Mouse (Mus musculus): ENCODE data around the gene Neu1.
"Not testable (repeated sequence)": the region's sequence is repeated elsewhere in the genome, so short reads cannot be mapped to it uniquely, and the experiment has no call there.

GRCm38 (mm10) chr17:34971694-34972068 is 40.6 kb downstream of the Neu1 start:
- not testable (repeated sequence) for TF ChIP-seq POLR2A (IDR thresholded peaks at IDR 0.05; ENCODE audit: insufficient read depth, low read depth, low read length); CTCF (IDR thresholded peaks at IDR 0.05)
